Mouse (Mus musculus): ENCODE data around the gene Dapk3. TPM values are rescaled to one million over a fixed set of nuclear protein-coding genes. Genes with fewer than 3 reads are reported as not detected.
A peak's percentile ranks its signal among the peaks of the same experiment; 100 is the strongest.

Gene Dapk3
- polyA plus RNA-seq, 1 experiment from 2014 or later = 43.3 TPM

- Histone ChIP-seq H3K27ac (peak overlapping the region; percentile 8; the same call in 1 of the 2 replicates), H3K4me2 (ENCODE audit: low read length) (peak overlapping the region; percentile 91), H3K4me3 (replicated peaks; ENCODE audit: low read depth, low read length) (peak overlapping the region; percentile 13; the same call in 1 of the 2 replicates), H3K4me1 (replicated peaks; ENCODE audit: insufficient read depth, low read length) (peaks cover 20% of the 10 kb centered on the region), H3K27me3 (ENCODE audit: insufficient read depth, low read length) (no peaks in the 10 kb centered on the region), H3K9me3 (replicated peaks; ENCODE audit: low read length) (no peaks in the 10 kb centered on the region), H3K9ac (ENCODE audit: low read depth, low read length) (peak overlapping the region; percentile 37), H3K36me3 (ENCODE audit: insufficient read depth, low read length) (peaks cover 25% of the 10 kb centered on the region)
- ATAC-seq (replicated peaks; ENCODE audit: low FRiP score, low read depth) (no peak), DNase-seq (ENCODE audit: low spot score) (no peak)
- no peak for TF ChIP-seq CTCF (IDR thresholded peaks at IDR 0.05; ENCODE audit: low read depth)
- 42% methylated on average over 10 of the region's 10 CpGs for WGBS
Observed at GRCm38 (mm10) chr10:81140717-81141454, 41.9 kb upstream of the Dapk3 start.

- H3K9me3 ChIP-seq (replicated peaks; ENCODE audit: low read length) = no peaks in the 10 kb centered on the region
- TF ChIP-seq CTCF (IDR thresholded peaks at IDR 0.05; ENCODE audit: low read depth) = no peak
- H3K27ac ChIP-seq = no peak overlapping the region
- H3K4me1 ChIP-seq (replicated peaks; ENCODE audit: insufficient read depth, low read length) = peaks cover 20% of the 10 kb centered on the region
- H3K9ac ChIP-seq (ENCODE audit: low read depth, low read length) = peak overlapping the region; percentile 37; the same call in 1 of the 2 replicates
- no peaks in the 10 kb centered on the region for H3K27me3 ChIP-seq (ENCODE audit: insufficient read depth, low read length)
- peaks cover 30% of the 10 kb centered on the region for H3K36me3 ChIP-seq (ENCODE audit: insufficient read depth, low read length)
- WGBS = 76% methylated on average over 6 of the region's 7 CpGs
- H3K4me2 ChIP-seq (ENCODE audit: low read length) = no peak overlapping the region
- no peak overlapping the region for H3K4me3 ChIP-seq (replicated peaks; ENCODE audit: low read depth, low read length)
- DNase-seq (ENCODE audit: low spot score) (no peak), ATAC-seq (replicated peaks; ENCODE audit: low FRiP score, low read depth) (no peak)
Observed at GRCm38 (mm10) chr10:81141455-81142210, 41.2 kb upstream of the Dapk3 start.

GRCm38 (mm10) chr10:81142551-81142981 is 40.2 kb upstream of the Dapk3 start:
- WGBS = 79% methylated on average over 5 of the region's 5 CpGs
- Histone ChIP-seq H3K4me3 (replicated peaks; ENCODE audit: low read depth, low read length) (no peak overlapping the region), H3K4me2 (ENCODE audit: low read length) (no peak overlapping the region), H3K27me3 (ENCODE audit: insufficient read depth, low read length) (no peaks in the 10 kb centered on the region), H3K9ac (ENCODE audit: low read depth, low read length) (no peak overlapping the region), H3K9me3 (replicated peaks; ENCODE audit: low read length) (no peaks in the 10 kb centered on the region), H3K4me1 (replicated peaks; ENCODE audit: insufficient read depth, low read length) (peaks cover 20% of the 10 kb centered on the region), H3K36me3 (ENCODE audit: insufficient read depth, low read length) (peaks cover 39% of the 10 kb centered on the region), H3K27ac (no peak overlapping the region)
- DNase-seq (ENCODE audit: low spot score) = no peak
- TF ChIP-seq CTCF (IDR thresholded peaks at IDR 0.05; ENCODE audit: low read depth) = no peak
- ATAC-seq (replicated peaks; ENCODE audit: low FRiP score, low read depth) = no peak

GRCm38 (mm10) chr10:81143157-81143633 is 39.6 kb upstream of the Dapk3 start:
- H3K9ac ChIP-seq (ENCODE audit: low read depth, low read length) = no peak overlapping the region
- H3K36me3 ChIP-seq (ENCODE audit: insufficient read depth, low read length) = peaks cover 45% of the 10 kb centered on the region
- 93% methylated on average over 7 of the region's 7 CpGs for WGBS
- H3K27ac ChIP-seq = no peak overlapping the region
- no peak for TF ChIP-seq CTCF (IDR thresholded peaks at IDR 0.05; ENCODE audit: low read depth)
- no peaks in the 10 kb centered on the region for H3K27me3 ChIP-seq (ENCODE audit: insufficient read depth, low read length)
- no peaks in the 10 kb centered on the region for H3K9me3 ChIP-seq (replicated peaks; ENCODE audit: low read length)
- peaks cover 20% of the 10 kb centered on the region for H3K4me1 ChIP-seq (replicated peaks; ENCODE audit: insufficient read depth, low read length)
- no peak overlapping the region for H3K4me2 ChIP-seq (ENCODE audit: low read length)
- no peak for ATAC-seq (replicated peaks; ENCODE audit: low FRiP score, low read depth)
- no peak for DNase-seq (ENCODE audit: low spot score)
- no peak overlapping the region for H3K4me3 ChIP-seq (replicated peaks; ENCODE audit: low read depth, low read length)

DNA sequence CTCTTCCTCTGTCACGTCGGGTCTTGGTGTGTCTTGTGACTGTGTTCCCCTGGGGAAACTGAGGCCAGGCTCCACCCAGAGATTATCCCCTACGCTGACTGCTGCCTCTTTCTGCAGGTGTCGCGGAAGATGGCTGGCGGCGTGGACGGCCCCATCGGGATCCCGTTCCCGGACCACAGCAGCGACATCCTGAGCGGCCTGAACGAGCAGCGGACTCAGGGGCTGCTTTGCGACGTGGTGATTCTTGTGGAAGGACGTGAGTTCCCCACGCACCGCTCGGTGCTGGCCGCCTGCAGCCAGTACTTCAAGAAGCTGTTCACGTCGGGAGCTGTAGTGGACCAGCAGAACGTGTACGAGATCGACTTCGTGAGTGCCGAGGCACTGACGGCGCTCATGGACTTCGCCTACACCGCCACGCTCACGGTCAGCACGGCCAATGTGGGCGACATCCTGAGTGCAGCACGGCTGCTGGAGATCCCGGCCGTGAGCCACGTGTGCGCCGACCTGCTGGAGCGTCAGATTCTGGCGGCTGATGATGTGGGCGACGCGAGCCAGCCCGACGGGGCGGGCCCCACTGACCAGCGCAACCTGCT is 38.9 kb upstream of the Dapk3 start:
- ATAC-seq (replicated peaks; ENCODE audit: low FRiP score, low read depth) (no peak), DNase-seq (ENCODE audit: low spot score) (no peak)
- Histone ChIP-seq H3K36me3 (ENCODE audit: insufficient read depth, low read length) (peaks cover 53% of the 10 kb centered on the region), H3K27me3 (ENCODE audit: insufficient read depth, low read length) (no peaks in the 10 kb centered on the region), H3K4me2 (ENCODE audit: low read length) (no peak overlapping the region), H3K27ac (no peak overlapping the region), H3K9ac (ENCODE audit: low read depth, low read length) (no peak overlapping the region), H3K4me3 (replicated peaks; ENCODE audit: low read depth, low read length) (no peak overlapping the region), H3K9me3 (replicated peaks; ENCODE audit: low read length) (no peaks in the 10 kb centered on the region), H3K4me1 (replicated peaks; ENCODE audit: insufficient read depth, low read length) (peaks cover 20% of the 10 kb centered on the region)
- 96% methylated on average over 52 of the region's 52 CpGs for WGBS
- no peak for TF ChIP-seq CTCF (IDR thresholded peaks at IDR 0.05; ENCODE audit: low read depth)

GRCm38 (mm10) chr10:81144667-81145066 is 38.1 kb upstream of the Dapk3 start:
- no peak overlapping the region for H3K27ac ChIP-seq
- H3K9ac ChIP-seq (ENCODE audit: low read depth, low read length) = no peak overlapping the region
- no peak overlapping the region for H3K4me2 ChIP-seq (ENCODE audit: low read length)
- WGBS = 89% methylated on average over 27 of the region's 27 CpGs
- TF ChIP-seq CTCF (IDR thresholded peaks at IDR 0.05; ENCODE audit: low read depth) = no peak
- no peak for DNase-seq (ENCODE audit: low spot score)
- H3K27me3 ChIP-seq (ENCODE audit: insufficient read depth, low read length) = no peaks in the 10 kb centered on the region
- H3K4me3 ChIP-seq (replicated peaks; ENCODE audit: low read depth, low read length) = no peak overlapping the region
- no peaks in the 10 kb centered on the region for H3K9me3 ChIP-seq (replicated peaks; ENCODE audit: low read length)
- peaks cover 18% of the 10 kb centered on the region for H3K4me1 ChIP-seq (replicated peaks; ENCODE audit: insufficient read depth, low read length)
- peaks cover 59% of the 10 kb centered on the region for H3K36me3 ChIP-seq (ENCODE audit: insufficient read depth, low read length)
- no peak for ATAC-seq (replicated peaks; ENCODE audit: low FRiP score, low read depth)

All from kidney, postnatal 0 days (tissue).